In genomic region chr7:15929910-15930309, GRCm38 (mm10) we compare ENCODE assay signal across 9 mouse cellular contexts. TPM values are rescaled to one million over a fixed set of nuclear protein-coding genes. Genes with fewer than 3 reads are reported as not detected.
DNase-seq lines count a peak whose midpoint lies in the region; ATAC-seq and TF ChIP-seq lines count a peak whose summit lies in the region.
"Had no signal": no experiment of that assay in that cellular context is flagged by ENCODE, and none has a peak within 500 bp of the region (broad histone marks: within the 10 kb centered on the region; RNA-seq: fewer than 3 reads in every experiment).

No protein-coding gene starts in this region.

- DNase-seq in layer of hippocampus, adult 2 months (ENCODE audit: low spot score in 2 of 2) = peak in 1 of 2 experiments; percentile 49
- no peak for DNase-seq in layer of hippocampus, adult 18-20 months (ENCODE audit: low spot score in 2 of 2)
- peak; percentile 62 for DNase-seq in T-cell, adult 2 months (ENCODE audit: low spot score)
- peak; percentile 67 for DNase-seq in kidney, adult 2 months
- peak; percentile 82 for DNase-seq in lung, postnatal 14 days
- DNase-seq in spleen, postnatal 36 days (ENCODE audit: low spot score in 2 of 2) = peak; percentile 49 to 57
- no peak for DNase-seq in layer of hippocampus, postnatal 36 days

- 25% methylated on average over 4 of the region's 4 CpGs for WGBS in kidney, adult 2 months

- no peaks in the 10 kb centered on the region for H3K27me3 ChIP-seq in kidney, adult 2 months (replicated peaks; ENCODE audit: control insufficient read depth, insufficient read depth, low read length)

- peak; percentile 91 for ATAC-seq in erythroid progenitor cell, adult 5-6 weeks (replicated peaks; ENCODE audit: low FRiP score, poor library complexity, severe bottlenecking)

- no peaks in the 10 kb centered on the region for H3K36me3 ChIP-seq in kidney, adult 2 months (ENCODE audit: control insufficient read depth, insufficient read depth, low read length)

- no peak overlapping the region for H3K27ac ChIP-seq in layer of hippocampus, adult 2 months
- H3K27ac ChIP-seq in kidney, adult 2 months (ENCODE audit: insufficient read depth, low read depth, low read length) = no peak overlapping the region

- H3K4me1 ChIP-seq in kidney, adult 2 months (ENCODE audit: control insufficient read depth, insufficient read depth, low read length) = no peaks in the 10 kb centered on the region

- no peak overlapping the region for H3K4me3 ChIP-seq in layer of hippocampus, adult 2 months
- no peak overlapping the region for H3K4me3 ChIP-seq in kidney, adult 2 months (ENCODE audit: insufficient read depth, low read depth, low read length)
- H3K4me3 ChIP-seq: erythroblast, embryonic 14.5 days had no signal

- no peak for TF ChIP-seq POLR2A in kidney, adult 2 months (IDR thresholded peaks at IDR 0.05; ENCODE audit: low read depth, low read length)

- TF ChIP-seq CTCF in layer of hippocampus, adult 2 months (conservative IDR thresholded peaks at IDR 0.05) = peak; percentile 80
- peak; percentile 91 for TF ChIP-seq CTCF in kidney, adult 2 months (conservative IDR thresholded peaks at IDR 0.05; ENCODE audit: insufficient read depth, insufficient read length, low read depth, low read length)

RNA-seq across cellular contexts. Expression of gene Selenow, which starts 7.7 kb away (rescaled TPM):
- 1,000 to 10,000 TPM; 1,462 to 1,494 TPM for total RNA-seq in layer of hippocampus, adult 2 months (2021)
- 1,000 to 10,000 TPM; 1,389 to 1,431 TPM for total RNA-seq in layer of hippocampus, adult 18-20 months (2021)
- total RNA-seq in erythroid progenitor cell, adult 5-6 weeks (2015; ENCODE audit: low replicate concordance) = 52.4 and 65.6 TPM in 2 replicates
- 19.6 and 25.3 TPM in 2 replicates for total RNA-seq in erythroid progenitor cell, adult 5-6 weeks (2017; ENCODE audit: low replicate concordance)
- 236 and 288 TPM in 2 replicates for polyA plus RNA-seq in kidney, adult 2 months (2012; rRNA removed)
- total RNA-seq in layer of hippocampus, postnatal 36 days (2021) = 1,000 to 10,000 TPM; 1,445 to 1,563 TPM

RNA-seq across cellular contexts. Expression of gene Nop53, which starts 16.0 kb away (rescaled TPM):
- total RNA-seq in layer of hippocampus, adult 2 months (2021) = 100 to 1,000 TPM; 115 to 121 TPM
- total RNA-seq in layer of hippocampus, adult 18-20 months (2021) = 100 to 1,000 TPM; 143 to 144 TPM
- total RNA-seq in erythroid progenitor cell, adult 5-6 weeks (2015; ENCODE audit: low replicate concordance) = 23.9 and 38.2 TPM in 2 replicates
- 66.1 and 114 TPM in 2 replicates for total RNA-seq in erythroid progenitor cell, adult 5-6 weeks (2017; ENCODE audit: low replicate concordance)
- 87.9 and 88.9 TPM in 2 replicates for polyA plus RNA-seq in kidney, adult 2 months (2012; rRNA removed)
- 100 to 1,000 TPM; 112 to 113 TPM for total RNA-seq in layer of hippocampus, postnatal 36 days (2021)

RNA-seq across cellular contexts. Expression of gene Ehd2, which starts 37.5 kb away (rescaled TPM):
- 1 to 10 TPM; 6.7 to 7.3 TPM for total RNA-seq in layer of hippocampus, adult 2 months (2021)
- total RNA-seq in layer of hippocampus, adult 18-20 months (2021) = 1 to 10 TPM; 5.6 to 6.1 TPM
- 2.9 and 5.4 TPM in 2 replicates for total RNA-seq in erythroid progenitor cell, adult 5-6 weeks (2015; ENCODE audit: low replicate concordance)
- 0.64 and 0.76 TPM in 2 replicates for total RNA-seq in erythroid progenitor cell, adult 5-6 weeks (2017; ENCODE audit: low replicate concordance)
- polyA plus RNA-seq in kidney, adult 2 months (2012; rRNA removed) = 30.2 and 33.7 TPM in 2 replicates
- total RNA-seq in layer of hippocampus, postnatal 36 days (2021) = 1 to 10 TPM; 4.1 to 5.8 TPM

RNA-seq across cellular contexts. Expression of gene Crxos, which starts 47.5 kb away (rescaled TPM):
- total RNA-seq in layer of hippocampus, adult 2 months (2021) = not detected
- total RNA-seq in layer of hippocampus, adult 18-20 months (2021) = not detected
- total RNA-seq in erythroid progenitor cell, adult 5-6 weeks (2015; ENCODE audit: low replicate concordance) = not detected in 2 replicates
- total RNA-seq in erythroid progenitor cell, adult 5-6 weeks (2017; ENCODE audit: low replicate concordance) = not detected in 2 replicates
- not detected in 2 replicates for polyA plus RNA-seq in kidney, adult 2 months (2012; rRNA removed)
- total RNA-seq in layer of hippocampus, postnatal 36 days (2021) = under 1 TPM in 1 of 2 experiments, not detected in 1; 0.18 TPM

RNA-seq across cellular contexts. Expression of gene Crx, which starts 50.1 kb away (rescaled TPM):
- total RNA-seq in layer of hippocampus, adult 2 months (2021) = not detected
- total RNA-seq in layer of hippocampus, adult 18-20 months (2021) = not detected
- total RNA-seq in erythroid progenitor cell, adult 5-6 weeks (2015; ENCODE audit: low replicate concordance) = not detected in 2 replicates
- not detected in 2 replicates for total RNA-seq in erythroid progenitor cell, adult 5-6 weeks (2017; ENCODE audit: low replicate concordance)
- not detected in 2 replicates for polyA plus RNA-seq in kidney, adult 2 months (2012; rRNA removed)
- not detected for total RNA-seq in layer of hippocampus, postnatal 36 days (2021)
- polyA plus RNA-seq: erythroblast, embryonic 14.5 days had no signal

Comparison
In these comparisons a context has a peak if more than half of its experiments do, and no peak if none do; other contexts are left out.
1. DNase-seq: peak in T-cell, adult 2 months (single experiment), kidney, adult 2 months (single experiment), lung, postnatal 14 days (single experiment) and spleen, postnatal 36 days (2 of 2); none in layer of hippocampus, adult 18-20 months (0 of 2) and layer of hippocampus, postnatal 36 days (0 of 2).
2. RNA of gene Selenow, which starts 7.7 kb away (total RNA-seq): 1,445 to 1,563 TPM in layer of hippocampus, postnatal 36 days, 1,462 to 1,494 TPM in layer of hippocampus, adult 2 months and 1,389 to 1,431 TPM in layer of hippocampus, adult 18-20 months; 19.6 to 65.6 TPM in erythroid progenitor cell, adult 5-6 weeks; every median in the first group is over 10 times any median in the second.